Mouse (Mus musculus): Measurements from ENCODE around the gene Adam1b.

Adam1b gene

DNA sequence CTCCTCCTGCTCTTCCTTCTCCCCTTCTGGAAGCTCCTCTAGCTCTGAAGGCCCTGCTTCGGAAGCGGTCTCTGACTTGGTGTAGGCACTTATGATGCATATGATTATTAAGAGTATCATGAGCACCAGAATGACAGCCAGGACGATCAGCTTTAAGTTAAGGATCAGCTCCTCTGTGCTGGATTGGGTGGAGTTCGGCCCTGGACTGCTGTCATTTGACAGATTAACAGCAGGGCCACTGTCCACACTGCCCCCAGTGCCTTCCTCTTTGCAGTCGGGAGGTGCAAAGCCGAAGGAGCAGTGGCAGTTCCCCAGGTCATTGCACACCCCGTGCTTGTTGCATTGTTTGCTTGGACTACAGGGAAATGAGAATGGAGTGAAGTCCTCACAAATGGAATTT lies 2.5 kb downstream of the Adam1b start:
- no peak for DNase-seq (ENCODE audit: low read depth, low spot score)

DNA sequence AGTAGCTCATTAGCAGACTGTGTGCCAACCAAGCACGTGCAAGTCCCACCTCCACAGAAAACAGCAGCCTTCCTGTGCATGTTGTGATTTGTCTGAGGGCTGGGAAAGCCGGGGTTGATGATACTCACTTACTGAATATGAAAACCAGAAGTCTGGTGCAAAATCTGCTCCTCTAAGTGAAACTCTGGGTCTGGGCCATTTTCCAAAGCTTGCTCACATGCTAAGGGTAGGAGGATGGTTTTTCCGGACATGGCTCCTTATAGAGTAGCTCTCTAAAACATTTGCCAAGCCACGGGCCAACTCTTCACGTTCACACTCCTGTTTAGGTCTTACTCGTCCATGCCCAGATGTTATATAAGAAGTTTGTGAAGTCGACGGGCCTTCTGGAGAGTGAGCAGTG lies 9.9 kb downstream of the Adam1b start:
- DNase-seq (ENCODE audit: low read depth, low spot score) = no peak

DNA sequence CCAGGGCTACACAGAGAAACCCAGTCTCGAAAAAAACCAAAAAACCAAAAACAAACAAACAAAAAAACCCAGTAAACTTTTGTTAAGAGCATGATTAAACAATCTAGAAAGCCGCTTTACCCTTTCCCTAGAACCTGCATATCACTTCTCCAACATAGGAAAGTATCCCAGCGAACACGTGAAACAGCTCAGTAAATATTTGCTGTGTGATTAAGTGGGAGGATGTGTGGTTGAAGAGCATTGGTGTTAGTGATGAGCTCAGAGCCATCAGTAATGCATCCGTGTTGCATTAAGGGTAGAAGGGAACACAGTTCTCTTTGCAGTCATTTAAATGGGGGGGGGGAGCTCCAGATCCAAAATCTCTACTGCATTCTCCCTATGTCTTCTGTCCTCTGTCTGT lies 18.4 kb downstream of the Adam1b start:
- DNase-seq (ENCODE audit: low read depth, low spot score) = no peak

DNA sequence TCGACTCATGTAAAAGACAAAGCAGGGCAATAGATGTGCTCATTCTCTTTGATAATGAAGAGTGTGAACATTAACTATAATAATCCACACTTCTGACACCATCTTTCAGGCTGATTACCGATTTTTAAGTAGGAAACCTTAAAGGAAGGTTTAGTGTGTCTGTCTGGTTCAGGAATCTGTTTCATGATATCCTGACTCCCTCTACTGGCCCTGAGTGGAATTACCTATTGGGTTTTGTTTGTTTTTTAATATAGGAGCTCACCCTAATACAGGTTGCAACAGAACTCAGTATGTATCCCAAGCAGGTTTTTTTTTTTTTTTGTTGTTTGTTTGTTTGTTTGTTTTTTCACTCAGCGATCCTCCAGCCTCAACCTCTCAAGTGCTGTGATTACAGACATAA lies 25.6 kb downstream of the Adam1b start:
- DNase-seq (ENCODE audit: low read depth, low spot score) = peak; percentile 68

DNA sequence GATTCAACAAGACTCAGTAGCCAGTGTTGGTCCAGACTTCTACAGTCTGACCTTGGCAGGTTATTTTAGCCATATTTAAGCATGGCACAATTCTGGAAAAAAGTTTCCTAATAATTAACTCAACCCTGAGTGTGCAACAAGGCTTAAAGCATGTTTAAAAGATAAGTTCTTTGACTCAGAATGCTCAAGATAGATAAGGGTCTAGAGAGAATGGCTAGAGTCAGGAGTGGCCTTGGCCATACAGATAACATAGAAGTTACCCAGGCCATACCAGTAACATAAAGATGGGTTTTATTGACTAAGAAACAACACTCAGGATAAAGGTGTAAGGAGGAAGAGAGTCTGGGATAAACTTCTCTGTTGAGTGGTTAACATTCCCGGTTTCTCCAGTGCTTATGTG lies 27.2 kb downstream of the Adam1b start:
- DNase-seq (ENCODE audit: low read depth, low spot score) = no peak

DNA sequence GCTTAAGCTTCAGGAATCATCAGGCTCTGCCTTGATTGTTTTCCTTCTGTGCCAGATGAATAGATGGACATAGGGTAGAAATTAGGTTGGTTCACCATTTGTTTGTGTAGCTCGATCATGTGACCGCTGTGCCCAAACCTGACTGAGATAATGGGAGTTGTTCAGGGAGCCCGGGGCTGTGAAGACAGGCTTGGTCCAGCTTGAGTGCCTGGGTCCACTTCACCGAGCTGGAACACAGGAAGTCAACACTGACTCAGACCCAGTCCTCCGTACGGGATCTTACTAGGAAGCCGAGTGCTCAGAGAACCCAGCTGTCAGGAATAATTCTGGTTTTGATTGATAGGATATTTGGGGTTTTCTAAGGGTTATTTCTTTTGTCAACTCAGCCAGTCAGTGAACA lies 28.6 kb downstream of the Adam1b start:
- DNase-seq (ENCODE audit: low read depth, low spot score) = no peak

DNA sequence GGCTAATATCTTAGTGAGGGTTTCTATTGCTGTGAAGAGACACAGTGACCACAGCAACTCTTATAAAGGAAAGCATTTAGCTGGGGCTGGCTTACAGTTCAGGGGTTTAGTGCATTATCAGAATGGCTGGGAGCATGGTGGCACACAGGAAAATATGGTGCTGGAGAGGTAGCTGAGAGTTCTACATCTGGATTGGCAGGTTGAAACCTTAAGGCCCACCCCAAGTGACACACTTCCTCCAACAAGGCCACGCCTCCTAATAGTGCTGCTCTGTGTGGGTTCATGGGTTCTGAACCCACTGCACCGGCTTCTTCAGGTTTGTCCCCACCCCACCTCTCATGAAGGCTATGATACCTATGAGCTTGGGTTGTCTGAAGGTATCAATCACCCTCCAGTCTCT lies 30.8 kb downstream of the Adam1b start:
- DNase-seq (ENCODE audit: low read depth, low spot score) = peak; percentile 77

DNA sequence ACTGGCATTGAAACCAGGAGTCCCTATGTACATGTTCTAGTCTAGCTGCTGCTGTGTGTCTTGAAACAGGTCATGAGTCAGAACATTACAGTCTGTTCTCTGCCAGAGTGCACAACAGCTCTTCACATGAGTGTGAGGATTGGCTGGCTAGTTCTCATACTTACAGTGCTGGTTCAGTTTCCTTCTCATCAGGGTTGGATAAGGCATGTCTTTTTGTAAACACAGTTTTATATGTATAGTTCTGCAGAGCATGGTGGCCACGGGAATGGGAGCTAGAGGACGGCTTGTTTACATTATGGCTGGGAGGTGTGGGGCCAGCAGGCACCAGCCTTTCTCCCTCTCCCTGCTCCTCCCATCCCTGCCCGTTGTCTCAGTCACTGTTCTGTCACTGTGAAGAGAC lies 33.7 kb downstream of the Adam1b start:
- DNase-seq (ENCODE audit: low read depth, low spot score) = no peak

DNA sequence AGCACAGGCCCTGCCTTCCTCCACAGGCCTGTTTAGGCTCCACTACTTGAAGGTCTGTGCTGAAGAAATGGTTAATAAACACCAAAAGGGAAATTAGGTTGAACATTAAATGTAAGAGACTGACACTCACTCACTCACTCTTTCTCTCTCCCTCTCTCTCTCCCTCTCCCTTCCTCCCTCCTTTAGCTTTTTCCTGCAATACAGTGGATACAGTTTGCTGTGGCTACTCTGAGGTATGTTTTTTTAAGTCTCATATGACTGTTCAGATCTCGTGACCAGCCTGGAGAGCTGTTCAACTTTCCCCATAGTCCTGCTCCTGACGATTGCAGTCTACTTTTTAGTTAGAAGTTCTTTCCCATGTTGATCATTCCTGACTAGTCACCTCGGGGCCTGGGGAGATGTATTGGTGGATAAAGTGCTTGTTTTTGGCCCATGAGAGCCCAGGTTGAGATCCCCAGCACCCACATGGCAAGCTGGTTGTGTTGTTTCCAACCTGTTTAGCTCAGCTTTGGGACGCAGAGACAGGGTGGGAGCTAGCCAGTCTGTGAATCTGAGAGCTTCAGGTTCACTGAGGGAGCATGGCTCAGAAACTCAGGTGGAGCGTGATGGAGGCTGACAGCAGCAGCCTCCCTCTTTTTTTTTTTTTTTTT lies 39.5 kb downstream of the Adam1b start:
- no peak for DNase-seq (ENCODE audit: low read depth, low spot score)

DNA sequence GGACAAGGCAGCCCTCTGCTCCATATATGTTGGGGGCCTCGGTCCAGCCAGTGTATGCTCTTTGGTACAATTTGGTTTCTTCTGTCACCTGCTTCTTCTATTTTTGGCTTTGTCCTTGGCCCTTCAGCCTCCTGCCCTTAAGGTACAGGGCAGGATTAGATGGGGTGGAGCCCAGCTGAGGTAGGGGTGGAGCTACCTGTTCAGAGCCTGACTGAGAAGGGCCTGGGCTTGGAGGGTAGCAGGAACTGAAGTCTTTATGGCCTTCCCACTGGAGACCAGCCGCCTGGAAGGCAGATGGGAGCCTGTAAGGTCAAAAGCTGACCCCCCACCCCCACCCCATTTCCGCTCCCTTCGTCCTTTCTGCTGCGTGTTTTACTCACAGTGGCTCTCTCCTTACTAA lies 40.3 kb downstream of the Adam1b start:
- no peak for DNase-seq (ENCODE audit: low read depth, low spot score)

DNA sequence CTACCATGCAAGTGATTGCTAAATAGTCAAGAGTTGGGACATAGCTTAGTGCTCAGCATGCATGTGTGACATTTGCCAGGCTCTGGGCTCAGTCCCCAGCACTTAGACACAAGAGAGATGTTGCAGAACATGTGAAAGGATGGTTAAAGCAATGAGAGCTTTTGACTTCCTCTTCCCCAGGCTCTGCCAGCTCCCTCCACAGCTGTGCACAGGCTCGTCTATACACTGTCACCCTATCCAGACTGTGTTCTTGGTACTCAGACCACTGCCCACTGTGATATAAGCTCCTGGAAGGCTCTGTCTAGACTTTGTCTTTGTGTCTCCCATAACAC lies 41.1 kb downstream of the Adam1b start:
- DNase-seq (ENCODE audit: low read depth, low spot score) = no peak

DNA sequence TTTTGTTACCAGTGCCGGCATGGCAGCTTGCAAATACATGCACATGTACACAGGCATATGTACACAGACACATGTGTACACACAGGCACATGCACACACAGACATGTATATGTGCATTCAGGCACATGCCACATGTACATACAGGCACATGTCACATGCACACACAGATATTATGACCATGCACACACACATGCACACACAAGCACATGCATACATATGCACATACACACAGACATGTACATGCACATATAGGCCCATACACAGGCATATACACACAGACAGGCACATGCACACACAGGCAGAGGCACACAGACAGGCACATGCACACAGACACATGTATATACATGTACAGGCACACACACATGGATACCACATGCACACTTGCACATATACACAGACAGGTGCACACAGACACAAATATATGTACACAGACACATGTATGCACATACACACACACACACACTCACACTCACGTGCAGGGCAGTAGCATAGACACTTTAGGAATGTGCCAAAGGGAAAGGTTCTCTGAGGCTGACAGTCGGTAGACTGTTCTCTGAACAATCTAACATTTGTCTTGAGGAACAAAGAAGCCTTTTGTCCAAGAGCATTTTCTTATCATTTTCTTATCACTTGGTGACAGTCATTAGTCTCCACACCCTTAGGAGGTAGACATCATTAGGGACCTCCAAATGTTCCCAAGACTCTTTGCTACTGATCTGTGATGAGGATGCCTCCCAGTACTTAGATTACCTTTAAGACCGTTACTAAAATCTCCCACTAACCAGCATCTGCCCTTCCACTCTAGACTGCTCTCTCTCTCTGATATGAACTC lies 41.7 kb downstream of the Adam1b start:
- DNase-seq (ENCODE audit: low read depth, low spot score) = no peak

DNA sequence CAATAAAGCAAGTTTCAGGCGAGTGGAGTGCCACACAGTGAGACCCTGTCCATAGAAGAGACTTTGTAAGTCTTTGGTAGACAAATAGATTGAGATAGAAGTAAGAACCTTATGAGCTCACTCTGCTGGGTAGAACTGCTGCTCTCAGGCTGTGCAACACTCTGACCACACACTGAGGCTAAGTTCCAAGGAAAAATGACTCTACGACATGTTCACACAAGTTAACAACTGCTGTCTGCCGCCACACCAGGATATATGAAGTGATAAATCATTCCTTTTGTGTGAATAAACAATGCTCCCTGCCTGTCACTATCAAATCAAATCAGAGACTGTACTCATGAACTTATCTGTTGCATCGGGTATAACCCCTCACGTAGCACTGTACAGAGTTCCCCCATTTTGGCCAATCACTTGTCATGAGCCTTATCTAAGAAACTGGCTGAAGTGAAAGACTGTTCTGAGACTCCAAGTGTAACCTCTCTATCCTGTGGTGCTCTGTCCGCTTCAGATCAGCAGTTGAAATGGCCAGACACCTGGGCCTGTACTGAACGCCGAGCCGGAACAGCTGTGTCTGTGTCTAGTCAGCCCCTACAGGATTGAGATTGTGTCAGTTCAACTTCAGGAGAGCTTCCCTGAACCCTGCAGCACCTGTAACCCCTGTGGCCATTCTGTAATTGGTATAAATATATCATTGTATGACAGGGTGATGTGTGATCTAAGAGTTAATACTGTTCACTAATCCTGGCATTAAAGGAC lies 47.5 kb downstream of the Adam1b start:
- no peak for DNase-seq (ENCODE audit: low read depth, low spot score)

DNA sequence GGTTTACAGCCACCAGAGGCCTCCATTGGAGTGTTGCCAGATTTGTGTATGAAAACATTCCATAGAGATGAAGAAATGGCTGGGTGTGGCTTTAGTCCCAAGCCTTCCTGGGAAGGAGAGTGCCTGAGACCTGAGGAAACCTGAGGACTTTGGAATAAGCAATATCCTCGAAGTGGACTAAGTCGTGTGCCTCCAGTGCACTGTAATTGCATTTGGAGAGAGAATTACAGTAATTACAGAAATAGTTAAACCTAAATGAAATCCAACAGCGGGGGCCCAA lies 48.8 kb downstream of the Adam1b start:
- peak; percentile 48 for DNase-seq (ENCODE audit: low read depth, low spot score)

DNA sequence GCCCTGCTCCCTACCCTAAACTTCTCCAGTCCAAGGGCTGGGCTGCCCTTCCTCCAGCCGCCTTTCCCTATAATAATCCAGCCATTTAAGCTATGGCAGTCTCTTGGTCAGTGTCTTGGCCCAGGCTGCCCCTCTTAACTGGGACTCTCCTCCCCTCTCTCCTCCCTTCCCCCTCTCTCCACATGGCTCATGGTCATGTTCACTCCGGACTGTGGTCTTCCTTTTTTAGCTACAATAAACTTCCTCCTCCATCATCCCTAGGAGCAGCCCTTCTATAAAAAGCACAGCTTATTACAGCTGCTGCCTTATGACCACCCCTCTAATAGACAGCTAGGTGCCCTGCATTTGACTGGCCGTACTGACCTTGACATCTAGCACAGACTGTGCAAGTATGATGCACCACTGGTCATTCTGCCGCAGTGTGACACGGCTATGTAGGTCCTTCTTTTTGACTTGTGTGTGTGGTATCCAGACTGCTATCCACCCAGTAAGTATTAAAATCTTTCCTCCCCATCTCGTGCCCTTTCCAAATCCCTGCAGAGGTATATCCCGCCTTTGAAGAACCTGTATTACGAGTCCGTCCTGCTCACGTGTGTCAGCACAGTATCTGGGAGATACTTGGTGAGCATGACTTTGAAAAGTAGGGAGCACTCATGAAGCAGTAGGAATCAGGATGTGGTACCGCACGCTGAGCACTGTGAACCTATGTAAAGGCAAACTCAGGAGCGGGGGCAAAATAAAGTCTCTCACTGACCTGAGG lies 49.3 kb downstream of the Adam1b start:
- no peak for DNase-seq (ENCODE audit: low read depth, low spot score)

DNA sequence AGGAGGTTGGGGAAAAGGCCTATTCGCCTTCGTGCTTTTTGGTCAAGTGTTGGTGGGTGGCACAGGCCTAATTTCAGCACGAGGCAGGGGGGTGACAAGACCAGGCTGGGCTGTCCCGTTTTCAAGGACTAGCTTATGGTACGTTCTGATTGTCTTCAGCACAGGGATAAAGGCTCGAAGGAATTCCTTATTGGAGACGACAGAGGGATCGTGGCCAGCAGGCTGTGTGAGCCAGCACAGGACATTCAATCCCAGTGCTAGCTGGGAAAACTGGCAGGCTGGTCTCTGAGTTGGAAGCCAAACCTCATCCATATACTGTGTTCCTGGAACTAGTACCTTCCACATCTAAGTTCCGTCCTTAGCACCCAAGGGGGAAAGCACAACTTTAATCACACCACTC lies 50.3 kb downstream of the Adam1b start:
- DNase-seq (ENCODE audit: low read depth, low spot score) = no peak

DNA sequence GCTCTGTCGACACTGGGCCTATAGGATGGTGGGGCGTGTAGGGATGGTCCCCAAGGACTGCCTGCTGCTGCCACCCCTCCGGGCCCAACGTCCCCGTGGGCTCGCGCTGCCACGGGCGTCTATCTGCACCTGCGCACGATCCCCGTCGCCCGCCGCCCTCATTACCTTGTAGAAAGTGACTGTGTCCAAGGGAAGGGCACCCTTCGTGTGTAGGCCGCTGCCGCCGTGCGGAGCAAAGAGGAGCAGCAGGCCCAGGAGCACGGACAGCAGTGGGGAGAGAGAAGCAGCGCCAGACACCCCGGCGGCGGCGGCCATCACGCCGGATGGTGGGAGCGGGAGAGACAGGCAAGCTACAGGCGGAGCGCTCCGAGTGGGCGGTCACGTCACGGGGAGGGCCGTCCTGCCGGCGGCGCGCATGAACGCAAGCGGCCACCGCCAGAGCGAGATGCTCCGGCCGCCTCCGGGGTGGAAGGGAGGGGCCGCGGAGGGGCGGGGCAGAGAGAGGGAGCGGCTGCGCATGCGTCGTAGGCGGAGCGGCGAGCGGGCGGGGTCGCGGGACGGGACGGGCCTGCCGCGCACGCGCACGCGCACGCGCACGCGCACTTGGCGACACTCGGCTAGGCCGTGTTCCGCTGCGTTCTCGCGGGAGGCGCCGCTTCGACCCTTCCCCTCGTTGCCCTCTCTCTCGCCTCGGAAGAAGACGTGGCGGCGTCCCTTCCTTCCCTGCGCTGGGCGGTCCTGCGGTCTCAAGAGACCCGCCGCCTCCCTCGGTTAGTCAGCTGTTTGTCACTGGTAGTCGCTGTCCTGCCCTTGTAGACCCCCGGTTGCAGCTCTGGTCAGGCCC lies 51.0 kb downstream of the Adam1b start, which contains the start of gene Erp29:
Gene Erp29, minus strand, starts transcription at position 481 of the 844 bp plus-strand sequence.
- DNase-seq (ENCODE audit: low read depth, low spot score) = peak; percentile 93

DNA sequence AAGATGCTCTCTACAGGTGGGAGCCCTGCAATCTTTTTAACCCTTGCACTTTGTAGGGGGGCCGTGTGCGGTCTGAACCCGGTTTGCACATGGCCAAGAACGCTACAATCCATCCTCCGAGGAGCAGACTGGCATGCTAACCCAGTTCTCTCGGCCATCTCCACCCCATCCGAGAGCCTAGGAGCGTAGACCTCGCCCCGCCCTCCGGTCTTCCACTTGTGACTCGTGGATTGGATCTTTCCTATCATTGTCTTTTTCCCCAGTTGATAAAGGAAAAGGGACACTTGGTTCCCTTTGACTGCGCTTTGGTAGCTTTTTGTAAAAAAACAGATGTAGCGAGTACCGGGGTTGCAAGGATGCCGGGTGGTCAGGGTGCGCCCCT lies 51.6 kb downstream of the Adam1b start, which contains the start of gene Tmem116:
Gene Tmem116, plus strand, starts transcription at position 250 of the 382 bp plus-strand sequence.
- peak; percentile 79 for DNase-seq (ENCODE audit: low read depth, low spot score)

DNA sequence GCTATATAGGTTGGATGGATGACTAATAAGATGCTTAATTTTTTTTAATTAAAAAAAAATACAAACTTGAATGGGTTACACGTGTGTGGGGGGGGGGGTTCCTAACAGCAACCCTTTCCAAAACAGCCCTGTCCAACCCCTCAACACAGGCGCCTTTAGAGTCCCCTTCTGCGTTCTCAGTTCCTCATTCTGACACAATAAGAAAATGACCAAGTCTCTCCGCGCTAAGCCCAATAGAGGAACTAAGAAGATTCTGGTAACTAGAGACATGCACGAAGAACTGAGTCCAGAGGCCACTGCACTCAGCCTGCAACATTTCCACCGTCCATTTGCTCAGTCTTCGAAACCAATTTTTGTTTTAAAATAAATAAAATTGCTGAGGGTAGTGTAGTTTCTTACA lies 52.0 kb downstream of the Adam1b start:
- DNase-seq (ENCODE audit: low read depth, low spot score) = no peak

DNA sequence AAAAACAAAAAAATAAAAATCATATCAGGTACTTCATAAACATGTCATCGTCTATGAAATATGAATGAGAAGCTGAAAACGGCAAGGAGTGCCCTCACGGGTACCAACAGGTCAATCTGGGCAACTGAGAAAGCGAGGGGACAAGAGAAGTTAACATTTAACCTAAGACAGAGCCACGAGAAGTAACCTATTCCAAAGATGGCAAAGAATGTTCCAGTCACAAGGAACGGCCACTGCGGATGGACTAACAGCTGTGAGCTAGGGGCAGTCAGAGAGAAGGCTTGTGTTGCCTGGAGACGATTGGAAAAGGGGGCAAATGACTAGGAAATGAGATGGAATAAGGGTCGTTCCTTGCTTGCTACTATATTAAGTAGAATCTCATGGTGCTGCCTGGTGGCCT lies 52.8 kb downstream of the Adam1b start:
- no peak for DNase-seq (ENCODE audit: low read depth, low spot score)
